Mouse (Mus musculus) liver, postnatal 0 days (tissue): ENCODE data around the gene Ckap4. TPM values are rescaled to one million over a fixed set of nuclear protein-coding genes. Genes with fewer than 3 reads are reported as not detected.
A peak's percentile ranks its signal among the peaks of the same experiment; 100 is the strongest.

Source experiments
- ATAC-seq: fragments of 200-750 bp; cut with Nextera tagmentation; 2 replicates; pipeline ENCODE4 v1.8.0; 2017; ENCODE audit warnings: mild to moderate bottlenecking, moderate library complexity
- DNase-seq: peaks from one replicate; pipeline ENCODE4 v3.0.0-alpha.2; 2016
- H3K27ac ChIP-seq: fragments of 300-500 bp; sonication (generic); 2 replicates; pipeline ENCODE4 v1.5.1; 2014; ENCODE audit warnings: antibody characterized with exemption, moderate library complexity, mild to moderate bottlenecking, low read depth
- H3K27me3 ChIP-seq: fragments of 300-500 bp; sonication (generic); 2 replicates; pipeline ENCODE4 v1.6.1; 2014; ENCODE audit warnings: low read length, control low read depth, mixed read lengths; ENCODE audit not compliant: insufficient read depth
- H3K36me3 ChIP-seq: fragments of 300-500 bp; sonication (generic); replicated peaks from 2 replicates; pipeline ENCODE4 v1.6.1; 2014; ENCODE audit warnings: mild to moderate bottlenecking, control low read depth, low read length, moderate library complexity, mixed read lengths; ENCODE audit not compliant: insufficient read depth
- H3K4me1 ChIP-seq: fragments of 300-500 bp; sonication (generic); 2 replicates; pipeline ENCODE4 v1.6.1; 2014; ENCODE audit warnings: antibody characterized with exemption, mild to moderate bottlenecking, control low read depth; ENCODE audit not compliant: insufficient read depth
- H3K4me2 ChIP-seq: fragments of 300-500 bp; sonication (generic); 2 replicates; pipeline ENCODE4 v1.6.1; 2014; ENCODE audit warnings: low read depth, mild to moderate bottlenecking, low read length, moderate library complexity, mixed read lengths
- H3K4me3 ChIP-seq: fragments of 300-500 bp; sonication (generic); 2 replicates; pipeline ENCODE4 v1.5.1; 2014; ENCODE audit warnings: low read depth, low read length
- H3K9ac ChIP-seq: fragments of 300-500 bp; sonication (generic); replicated peaks from 2 replicates; pipeline ENCODE4 v1.6.1; 2014; ENCODE audit warnings: mild to moderate bottlenecking, moderate library complexity
- H3K9me3 ChIP-seq: fragments of 300-500 bp; sonication (generic); 2 replicates; pipeline ENCODE4 v1.6.1; 2016; ENCODE audit warnings: mild to moderate bottlenecking, control low read depth, low read length, mixed read lengths
- CTCF ChIP-seq: sonication (generic); IDR thresholded peaks from 2 replicates; pipeline ENCODE4 v1.5.1; 2016; ENCODE audit warnings: antibody characterized with exemption, low read depth
- EP300 ChIP-seq: IDR thresholded peaks from 2 replicates; pipeline ENCODE4 v1.6.1; 2016; ENCODE audit warnings: antibody characterized with exemption, low read depth, mild to moderate bottlenecking
- WGBS: fragments of 180-500 bp; shearing (Covaris S2); extraction: QIAGEN DNeasy Blood & Tissue Kit; methylation state at CpG from one replicate; pipeline ENCODE4 v1.1.7; 2014; ENCODE audit not compliant: insufficient replicate concordance; 5-methylcytosine and 5-hydroxymethylcytosine counted together
- polyA plus RNA-seq: library from polyadenylated mRNA; unstranded; fragments of >200 nt; fragmentation: Nextera tagmentation; extraction: Ambion mirVana; gene quantifications from 2 replicates; pipeline ENCODE4 v1.2.1, GENCODE M21; 2015

Ckap4 gene
- polyA plus RNA-seq, 1 experiment from 2014 or later: 10.3 TPM

DNA sequence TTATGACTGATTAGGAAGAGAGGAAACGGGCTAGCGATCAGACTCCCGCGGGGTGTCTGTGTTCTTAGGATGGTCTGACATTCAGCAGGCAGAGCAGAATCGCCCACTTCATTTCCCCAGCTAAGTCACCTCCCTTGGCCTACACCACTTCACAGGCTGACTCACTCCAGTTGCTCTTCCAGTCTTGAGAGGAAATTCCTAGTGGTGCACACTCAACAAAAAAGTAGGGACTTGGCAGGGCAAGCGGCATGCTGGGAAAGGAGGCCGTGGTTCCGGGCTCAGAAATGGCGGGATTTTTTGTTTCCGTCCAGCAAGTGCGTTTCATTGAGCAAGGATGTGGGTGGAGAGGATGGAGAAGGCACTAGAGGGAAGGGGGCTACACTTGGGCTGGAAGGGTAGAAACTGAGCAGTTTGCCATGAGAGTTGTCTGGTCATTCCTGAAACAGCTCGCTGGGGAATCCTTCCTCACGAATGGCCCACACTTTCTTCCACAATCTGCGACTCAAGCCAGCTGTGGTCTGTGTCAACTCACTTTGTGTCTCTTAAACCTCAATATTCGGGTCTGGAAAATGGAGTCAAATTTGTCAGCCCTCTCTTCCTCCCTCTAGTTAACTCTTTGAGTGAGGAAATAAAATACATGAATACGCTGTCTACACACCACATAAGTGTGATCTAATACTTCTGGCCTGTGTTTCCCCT lies 1.5 kb downstream of the Ckap4 start:
- Histone ChIP-seq H3K36me3 (peaks cover 8% of the 10 kb centered on the region; the same call in 1 of the 2 replicates), H3K27ac (0 out of 2 replicates have a peak overlapping the region, but pooled peaks have one; percentile 16), H3K9ac (no peak overlapping the region), H3K4me2 (peak overlapping the region; percentile 93), H3K4me3 (peak overlapping the region; percentile 63), H3K9me3 (no peaks in the 10 kb centered on the region), H3K27me3 (peaks cover 25% of the 10 kb centered on the region), H3K4me1 (0 out of 2 replicates have a peak, but pooled peaks cover 9% of the 10 kb centered on the region)
- 73% methylated on average over 16 of the region's 16 CpGs for WGBS
- ATAC-seq (no peak), DNase-seq (no peak)
- TF ChIP-seq CTCF: no peak
- TF ChIP-seq EP300: no peak

DNA sequence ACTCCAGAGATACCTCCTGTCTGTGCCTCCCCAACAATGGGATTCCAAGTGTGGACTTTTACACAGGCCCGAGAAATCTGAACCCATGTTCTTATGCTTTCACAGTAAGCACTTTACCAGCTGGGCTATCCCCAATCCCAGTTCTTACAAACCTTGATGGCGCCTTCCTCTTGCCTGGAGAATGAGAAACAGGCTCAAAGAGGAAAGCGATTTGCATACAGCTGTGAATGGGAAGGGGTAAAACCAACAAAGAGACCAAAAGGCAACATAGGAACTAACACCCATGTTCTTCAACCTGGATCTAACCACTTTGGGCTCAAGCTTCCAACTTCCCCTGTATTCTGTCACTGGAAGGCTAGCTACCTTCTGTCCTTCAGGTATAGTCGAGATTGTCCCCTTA lies 2.3 kb downstream of the Ckap4 start:
- no peak for ATAC-seq
- H3K9me3 ChIP-seq: no peaks in the 10 kb centered on the region
- no peak for DNase-seq
- no peak for TF ChIP-seq EP300
- no peak for TF ChIP-seq CTCF
- peaks cover 9% of the 10 kb centered on the region; the same call in 1 of the 2 replicates for H3K36me3 ChIP-seq
- H3K4me2 ChIP-seq: peak overlapping the region; percentile 93
- H3K4me3 ChIP-seq: peak overlapping the region; percentile 63
- no peak overlapping the region for H3K27ac ChIP-seq
- 0 out of 2 replicates have a peak, but pooled peaks cover 9% of the 10 kb centered on the region for H3K4me1 ChIP-seq
- 76% methylated on average over 4 of the region's 4 CpGs for WGBS
- H3K9ac ChIP-seq: no peak overlapping the region
- H3K27me3 ChIP-seq: peaks cover 25% of the 10 kb centered on the region

DNA sequence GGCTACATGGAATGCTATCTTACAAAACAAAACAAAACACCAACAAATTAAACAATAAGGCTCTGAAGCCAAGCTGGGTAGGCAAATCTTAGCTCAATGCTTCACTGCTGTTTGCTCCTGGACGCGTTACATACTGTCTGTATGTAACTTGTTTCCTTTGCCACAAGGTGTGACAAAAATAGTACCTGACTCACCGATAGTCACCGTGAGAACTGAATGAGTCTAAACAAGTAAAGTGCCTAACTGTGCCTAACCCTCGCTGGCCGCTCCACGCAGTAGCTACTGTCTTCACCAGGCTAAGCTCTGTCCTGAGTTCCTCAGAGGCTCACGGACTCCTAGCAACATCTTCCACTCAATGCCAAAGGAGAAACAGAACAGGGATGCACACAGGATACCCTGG lies 3.5 kb downstream of the Ckap4 start:
- WGBS: 69% methylated on average over 8 of the region's 8 CpGs
- no peak for DNase-seq
- ATAC-seq: no peak
- H3K9ac ChIP-seq: no peak overlapping the region
- H3K27me3 ChIP-seq: peaks cover 25% of the 10 kb centered on the region
- H3K4me3 ChIP-seq: no peak overlapping the region
- no peaks in the 10 kb centered on the region for H3K9me3 ChIP-seq
- peaks cover 13% of the 10 kb centered on the region; the same call in 1 of the 2 replicates for H3K36me3 ChIP-seq
- TF ChIP-seq CTCF (no peak), EP300 (no peak)
- peak overlapping the region; percentile 93 for H3K4me2 ChIP-seq
- H3K4me1 ChIP-seq: 0 out of 2 replicates have a peak, but pooled peaks cover 6% of the 10 kb centered on the region
- H3K27ac ChIP-seq: no peak overlapping the region

DNA sequence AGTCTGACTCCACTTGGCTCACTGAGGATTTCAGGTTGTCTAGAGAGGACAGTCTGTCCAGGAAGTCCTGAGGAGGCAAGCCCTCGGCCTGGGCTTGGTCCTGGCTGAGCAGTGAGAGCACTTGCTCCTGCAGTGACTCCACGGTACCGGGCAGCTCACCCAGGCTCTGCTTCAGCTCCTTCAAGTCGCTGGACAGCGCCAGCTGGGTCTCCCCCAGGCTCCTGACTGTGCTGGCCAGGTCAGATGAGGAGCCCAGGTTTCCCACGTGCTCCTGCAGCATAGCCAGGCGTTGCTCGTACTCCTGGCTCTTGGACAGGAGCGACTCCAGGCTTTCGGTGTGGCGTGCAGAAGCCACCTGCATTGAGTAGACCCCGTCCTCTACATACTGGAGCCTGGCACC lies 6.2 kb downstream of the Ckap4 start:
- H3K4me2 ChIP-seq: peak overlapping the region; percentile 13; the same call in 1 of the 2 replicates
- 0 out of 2 replicates have a peak, but pooled peaks cover 2% of the 10 kb centered on the region for H3K4me1 ChIP-seq
- WGBS: 74% methylated on average over 12 of the region's 12 CpGs
- H3K9me3 ChIP-seq: no peaks in the 10 kb centered on the region
- H3K27ac ChIP-seq: 0 out of 2 replicates have a peak overlapping the region, but pooled peaks have one; percentile 55
- DNase-seq (no peak), ATAC-seq (no peak)
- no peak overlapping the region for H3K4me3 ChIP-seq
- no peak overlapping the region for H3K9ac ChIP-seq
- peaks cover 15% of the 10 kb centered on the region; the same call in 1 of the 2 replicates for H3K36me3 ChIP-seq
- TF ChIP-seq EP300 (no peak), CTCF (no peak)
- H3K27me3 ChIP-seq: peaks cover 6% of the 10 kb centered on the region

DNA sequence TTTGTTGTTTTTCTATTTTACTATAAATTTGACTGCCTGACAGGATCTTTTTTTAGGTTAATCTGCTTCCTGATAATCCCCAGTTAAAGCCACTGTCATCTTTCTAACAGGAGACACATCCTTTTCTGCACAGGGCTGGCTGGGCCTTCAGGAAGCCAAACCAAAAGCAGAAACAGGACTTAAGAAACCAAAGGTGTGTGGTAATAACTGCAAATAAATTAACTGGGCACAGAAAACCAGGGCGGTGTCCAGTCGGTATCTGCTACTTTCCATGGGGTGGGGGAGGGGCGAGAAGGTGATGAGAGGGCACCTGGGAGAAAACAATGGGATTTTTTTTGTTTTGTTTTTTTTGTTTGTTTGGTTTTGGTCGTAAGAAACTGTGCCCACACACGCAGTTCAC lies 6.8 kb downstream of the Ckap4 start:
- H3K4me3 ChIP-seq: no peak overlapping the region
- H3K9ac ChIP-seq: no peak overlapping the region
- 56% methylated on average over 5 of the region's 5 CpGs for WGBS
- H3K27me3 ChIP-seq: 0 out of 2 replicates have a peak, but pooled peaks cover 2% of the 10 kb centered on the region
- no peaks in the 10 kb centered on the region for H3K9me3 ChIP-seq
- TF ChIP-seq EP300 (no peak), CTCF (no peak)
- 0 out of 2 replicates have a peak overlapping the region, but pooled peaks have one; percentile 55 for H3K27ac ChIP-seq
- no peak for ATAC-seq
- H3K36me3 ChIP-seq: peaks cover 15% of the 10 kb centered on the region; the same call in 1 of the 2 replicates
- H3K4me1 ChIP-seq: 0 out of 2 replicates have a peak, but pooled peaks cover 2% of the 10 kb centered on the region
- DNase-seq: no peak
- H3K4me2 ChIP-seq: no peak overlapping the region

DNA sequence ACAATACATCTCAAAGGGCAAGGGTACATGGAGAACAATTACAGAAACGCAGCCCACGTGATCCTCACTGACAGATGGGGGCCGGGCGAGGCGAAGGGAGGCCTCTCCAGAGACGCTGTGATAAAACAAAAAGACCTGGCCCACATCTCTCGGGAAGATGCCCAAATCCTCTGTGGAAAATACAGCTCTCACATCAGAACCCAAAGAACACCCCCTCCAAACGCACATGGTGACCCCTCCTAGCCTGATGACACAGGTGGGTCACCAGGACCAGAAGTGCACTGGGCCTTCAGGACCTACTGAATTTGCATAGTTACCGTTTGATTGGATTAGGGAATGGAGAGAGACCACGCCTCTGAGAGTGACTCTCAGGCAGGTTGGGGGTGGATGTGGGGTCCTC lies 7.4 kb downstream of the Ckap4 start:
- no peak for ATAC-seq
- DNase-seq: no peak
- no peak overlapping the region for H3K9ac ChIP-seq
- H3K36me3 ChIP-seq: peaks cover 15% of the 10 kb centered on the region; the same call in 1 of the 2 replicates
- TF ChIP-seq EP300 (no peak), CTCF (no peak)
- no peak overlapping the region for H3K4me2 ChIP-seq
- H3K27me3 ChIP-seq: no peaks in the 10 kb centered on the region
- H3K27ac ChIP-seq: no peak overlapping the region
- no peaks in the 10 kb centered on the region for H3K4me1 ChIP-seq
- WGBS: 69% methylated on average over 10 of the region's 10 CpGs
- no peaks in the 10 kb centered on the region for H3K9me3 ChIP-seq
- H3K4me3 ChIP-seq: no peak overlapping the region
